Mouse (Mus musculus) natural killer cell, adult 2 months (primary cell): ENCODE results near the gene Hes7.

ENCODE experiments used
- DNase-seq, 2 experiments: peaks; one replicate each; pipeline ENCODE4 v3.0.0; 2022; ENCODE audit warnings: low spot score in 2 of 2

The Hes7 gene

DNA sequence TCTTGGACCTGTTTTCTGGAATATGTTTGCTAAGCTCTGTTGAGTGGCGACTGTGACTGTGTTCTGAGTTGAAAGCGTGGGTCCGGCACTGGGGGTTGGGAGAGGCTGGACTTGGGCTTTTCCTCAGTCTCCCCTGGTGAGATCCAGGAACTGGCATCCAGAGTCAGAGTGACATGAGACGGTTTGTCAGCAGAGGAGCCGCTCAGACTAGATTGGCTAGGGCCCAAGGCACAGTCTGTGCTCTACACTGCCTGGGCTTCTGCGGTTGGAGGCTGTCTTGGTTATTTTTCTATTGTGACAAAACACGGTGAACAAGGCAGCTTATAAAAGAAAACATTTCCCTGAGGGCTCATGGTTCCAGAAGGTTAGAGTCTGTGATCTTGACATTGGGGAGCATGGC lies 27.3 kb downstream of the Hes7 start:
- no peak for DNase-seq

GRCm38 (mm10) chr11:69148451-69148960 lies 28.3 kb downstream of the Hes7 start:
- DNase-seq, result no peak

DNA sequence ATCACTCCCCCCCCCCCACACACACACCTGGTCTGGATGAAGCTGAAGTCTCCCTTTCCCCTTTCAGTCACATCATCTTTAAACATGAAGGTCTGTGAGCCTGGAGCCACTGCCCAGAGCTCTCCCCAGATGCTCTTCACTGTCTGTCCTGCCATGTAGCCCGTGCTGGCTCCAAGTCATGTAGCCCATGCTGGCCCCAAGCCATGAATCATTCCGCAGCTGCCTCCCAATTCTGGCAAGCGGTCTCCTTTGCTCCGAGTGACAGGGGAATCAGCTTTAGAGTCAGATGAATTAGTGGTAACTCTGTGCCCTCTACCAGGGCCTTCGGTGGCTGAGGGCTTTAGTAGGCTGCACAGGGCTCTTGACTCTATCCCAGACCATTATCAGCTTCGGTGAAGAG lies 29.5 kb downstream of the Hes7 start:
- DNase-seq, result no peak

GRCm38 (mm10) chr11:69150444-69150843 lies 30.2 kb downstream of the Hes7 start:
- DNase-seq, result peak in 1 of 2 experiments; percentile 70

DNA sequence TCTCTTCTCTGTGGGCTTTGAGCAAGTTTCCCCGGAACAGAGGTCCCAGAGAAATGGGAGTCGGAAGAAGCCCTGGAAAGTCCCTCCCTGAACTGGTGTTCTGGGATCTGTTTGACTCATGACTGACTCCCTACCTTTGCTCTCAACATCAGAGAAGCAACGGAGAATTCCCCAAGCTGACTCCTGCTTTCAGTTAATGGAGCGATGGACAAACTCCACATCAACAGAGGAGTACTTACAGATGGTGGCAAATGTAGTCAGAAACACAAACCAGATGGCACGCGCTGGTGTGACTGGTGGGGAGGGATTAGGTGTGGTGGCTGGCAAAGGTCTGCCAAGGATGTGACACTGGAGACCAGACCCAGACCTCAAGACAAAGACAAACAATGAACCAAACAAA lies 30.8 kb downstream of the Hes7 start:
- DNase-seq, result no peak

GRCm38 (mm10) chr11:69153831-69154230 lies 33.6 kb downstream of the Hes7 start:
- DNase-seq, result no peak

DNA sequence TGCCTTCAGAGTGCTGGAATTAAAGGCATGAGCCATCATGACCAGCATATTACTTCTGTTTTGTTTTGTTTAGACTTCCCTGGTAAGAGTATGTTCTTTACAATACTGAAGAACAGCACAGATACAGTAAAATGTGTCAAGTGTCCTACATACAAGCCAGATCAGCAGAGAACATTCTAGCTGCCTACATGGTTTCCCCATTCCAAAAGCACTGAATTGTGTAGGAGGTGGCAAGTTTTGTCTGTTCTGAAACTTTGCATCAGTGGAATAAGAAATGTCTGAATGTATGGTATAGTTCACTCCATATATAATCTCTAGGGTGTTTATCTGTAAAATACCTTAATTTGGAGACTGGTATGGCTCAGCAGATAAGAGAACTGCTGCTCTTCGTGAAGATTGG lies 35.1 kb downstream of the Hes7 start:
- no peak for DNase-seq

DNA sequence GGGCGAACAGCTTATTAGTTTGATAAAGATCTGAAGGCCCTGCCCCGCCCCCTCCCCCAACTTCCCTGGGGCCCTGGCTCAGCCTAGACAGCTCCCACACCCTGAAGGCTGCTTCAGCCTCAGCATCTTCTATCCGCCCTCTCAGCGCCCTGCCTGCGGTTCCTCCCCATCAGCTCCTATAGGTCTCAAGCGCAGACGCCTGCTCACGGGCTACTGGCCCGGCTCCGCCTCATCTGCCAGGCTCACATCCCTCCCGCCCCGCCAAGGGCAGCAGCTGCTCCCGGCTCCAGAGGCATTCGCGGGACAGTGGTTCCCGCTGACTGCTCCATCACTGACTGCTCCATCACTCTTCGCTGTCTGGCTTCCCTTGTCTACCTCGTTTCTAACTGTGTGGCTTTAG lies 36.6 kb downstream of the Hes7 start, which contains the start of gene Alox12b:
Alox12b (plus strand) TSS at position 190 of the 400 bp plus-strand sequence.
- DNase-seq, result no peak

DNA sequence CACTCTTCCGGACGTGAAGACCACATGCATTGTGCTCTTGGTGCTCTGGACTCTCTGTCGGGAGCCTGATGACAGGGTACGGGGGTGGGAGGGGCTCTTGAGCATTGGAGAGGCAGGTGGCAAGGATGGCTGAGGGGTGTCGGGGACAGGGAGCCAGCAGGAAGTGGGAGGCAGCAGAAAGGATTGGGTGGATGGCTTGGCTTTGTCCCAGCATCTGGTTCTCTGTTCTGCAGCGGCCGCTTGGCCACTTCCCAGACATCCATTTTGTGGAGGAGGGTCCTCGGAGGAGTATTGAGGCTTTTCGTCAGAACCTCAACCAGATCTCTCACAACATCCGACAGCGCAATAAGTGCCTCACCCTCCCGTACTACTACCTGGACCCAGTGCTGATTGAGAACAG lies 49.1 kb downstream of the Hes7 start:
- no peak for DNase-seq

- peak in 1 of 2 experiments; percentile 30 for DNase-seq
Measured at GRCm38 (mm10) chr11:69171626-69172025, 51.4 kb downstream of the Hes7 start.

- DNase-seq, result no peak
Measured at GRCm38 (mm10) chr11:69172606-69173005, 52.4 kb downstream of the Hes7 start.
